Mouse (Mus musculus): ENCODE measurements around the gene Bzw2. TPM values are rescaled to one million over a fixed set of nuclear protein-coding genes. Genes with fewer than 3 reads are reported as not detected.

The Bzw2 gene
- total RNA-seq, 2 experiments from 2014 or later = 107 to 130 TPM

DNA sequence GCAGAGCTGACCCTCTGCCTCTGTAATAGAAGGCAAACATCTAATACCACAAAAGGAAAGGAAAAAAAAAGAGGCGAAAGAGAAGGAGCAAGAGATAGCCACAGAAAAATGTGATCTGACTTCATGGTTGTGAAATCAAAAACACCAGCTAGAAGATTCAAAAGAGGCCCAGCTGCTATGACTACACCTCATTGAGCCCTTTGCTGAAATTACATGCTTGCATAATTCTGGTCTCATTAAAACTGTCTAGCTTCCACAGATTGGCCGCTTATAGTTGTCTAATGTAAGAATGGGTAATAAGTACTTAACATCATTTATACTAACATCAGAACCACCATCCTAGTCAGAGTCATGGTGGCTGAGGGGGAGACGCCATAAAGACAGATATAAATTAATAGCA is 25.2 kb downstream of the Bzw2 start:
- no peak overlapping the region for H3K4me3 ChIP-seq
- intact Hi-C loops (cut with DNase I) = no loop called here
- DNase-seq = no peak
- TF ChIP-seq CTCF (IDR thresholded peaks at IDR 0.05) = no peak
- peak overlapping the region; percentile 57; the same call in 1 of the 2 replicates for H3K27ac ChIP-seq

DNA sequence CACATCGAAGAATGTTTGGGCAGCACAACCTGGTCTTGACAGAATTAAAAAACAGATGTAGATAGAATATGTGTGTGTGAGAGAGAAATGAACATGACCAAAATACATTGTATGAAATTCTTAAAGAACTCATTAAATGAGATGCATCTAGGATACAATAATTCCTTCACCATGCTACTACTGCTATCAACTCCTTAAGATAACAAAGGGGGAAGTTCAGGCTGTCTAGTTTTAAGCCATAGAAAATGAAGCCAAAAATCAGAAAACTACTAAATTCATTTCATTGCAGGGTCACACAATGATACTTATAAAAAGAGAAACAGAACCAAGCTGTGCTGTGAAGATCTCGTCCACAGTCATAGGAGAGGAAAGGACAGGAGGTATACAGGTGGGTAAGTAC is 25.6 kb downstream of the Bzw2 start:
- Histone ChIP-seq H3K27ac (no peak overlapping the region), H3K4me3 (no peak overlapping the region)
- no peak for TF ChIP-seq CTCF (IDR thresholded peaks at IDR 0.05)
- intact Hi-C loops (cut with DNase I) = no loop called here
- DNase-seq = no peak

DNA sequence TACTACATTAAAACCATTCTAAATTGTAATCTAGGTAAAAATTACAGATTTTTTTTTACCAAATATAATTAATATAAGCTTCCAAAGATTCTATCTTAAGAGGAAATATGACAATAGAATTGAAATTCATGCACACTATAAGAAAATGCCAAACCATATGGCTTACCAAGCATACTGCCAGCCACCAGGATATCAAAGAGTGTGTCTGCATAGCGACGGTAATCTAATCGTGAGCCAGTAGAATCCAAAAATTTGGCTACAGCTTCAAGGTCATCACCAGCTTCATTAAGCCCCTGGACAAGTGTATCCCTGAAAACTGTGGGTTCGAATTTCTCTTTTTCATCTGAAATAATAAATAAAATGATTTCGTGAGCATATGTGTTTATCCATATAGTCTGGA is 28.1 kb downstream of the Bzw2 start:
- intact Hi-C loops (cut with DNase I) = no loop called here
- Histone ChIP-seq H3K27ac (no peak overlapping the region), H3K4me3 (no peak overlapping the region)
- TF ChIP-seq CTCF (IDR thresholded peaks at IDR 0.05) = no peak
- DNase-seq = no peak

- TF ChIP-seq CTCF (IDR thresholded peaks at IDR 0.05) = no peak
- H3K27ac ChIP-seq = no peak overlapping the region
- intact Hi-C loops (cut with DNase I) = no loop called here
- DNase-seq = no peak
- H3K4me3 ChIP-seq = no peak overlapping the region
Measured at GRCm38 (mm10) chr12:36126049-36126448, 31.8 kb downstream of the Bzw2 start.

GRCm38 (mm10) chr12:36119244-36119643 is 38.6 kb downstream of the Bzw2 start:
- no peak for TF ChIP-seq CTCF (IDR thresholded peaks at IDR 0.05)
- DNase-seq = no peak
- intact Hi-C loops (cut with DNase I) = no loop called here
- H3K4me3 ChIP-seq = no peak overlapping the region
- no peak overlapping the region for H3K27ac ChIP-seq

- Histone ChIP-seq H3K27ac (no peak overlapping the region), H3K4me3 (no peak overlapping the region)
- TF ChIP-seq CTCF (IDR thresholded peaks at IDR 0.05) = no peak
- intact Hi-C loops (cut with DNase I) = no loop called here
- no peak for DNase-seq
Measured at GRCm38 (mm10) chr12:36117161-36117560, 40.7 kb downstream of the Bzw2 start.

- no peak for TF ChIP-seq CTCF (IDR thresholded peaks at IDR 0.05)
- DNase-seq = no peak
- H3K27ac ChIP-seq = no peak overlapping the region
- no peak overlapping the region for H3K4me3 ChIP-seq
- intact Hi-C loops (cut with DNase I) = no loop called here
Measured at GRCm38 (mm10) chr12:36112081-36112480, 45.8 kb downstream of the Bzw2 start.

GRCm38 (mm10) chr12:36111110-36111509 is 46.8 kb downstream of the Bzw2 start:
- intact Hi-C loops (cut with DNase I) = no loop called here
- Histone ChIP-seq H3K4me3 (no peak overlapping the region), H3K27ac (no peak overlapping the region)
- TF ChIP-seq CTCF (IDR thresholded peaks at IDR 0.05) = no peak
- DNase-seq = no peak

- no peak overlapping the region for H3K4me3 ChIP-seq
- H3K27ac ChIP-seq = no peak overlapping the region
- no peak for DNase-seq
- no peak for TF ChIP-seq CTCF (IDR thresholded peaks at IDR 0.05)
- intact Hi-C loops (cut with DNase I) = no loop called here
Measured at GRCm38 (mm10) chr12:36110457-36110856, 47.4 kb downstream of the Bzw2 start.

- intact Hi-C loops (cut with DNase I) = loop anchor here (5.0 kb wide), 1 partner anchor 211 kb away; no protein-coding TSS in a partner anchor
- Histone ChIP-seq H3K4me3 (no peak overlapping the region), H3K27ac (no peak overlapping the region)
- TF ChIP-seq CTCF (IDR thresholded peaks at IDR 0.05) = peak; percentile 32
- DNase-seq = no peak
Measured at GRCm38 (mm10) chr12:36108442-36108841, 49.4 kb downstream of the Bzw2 start.

- no peak overlapping the region for H3K4me3 ChIP-seq
- no peak for DNase-seq
- no peak overlapping the region for H3K27ac ChIP-seq
- intact Hi-C loops (cut with DNase I) = no loop called here
- TF ChIP-seq CTCF (IDR thresholded peaks at IDR 0.05) = no peak
Measured at GRCm38 (mm10) chr12:36103592-36103910, 54.3 kb downstream of the Bzw2 start.

- TF ChIP-seq CTCF (IDR thresholded peaks at IDR 0.05) = no peak
- intact Hi-C loops (cut with DNase I) = no loop called here
- DNase-seq = no peak
- Histone ChIP-seq H3K27ac (no peak overlapping the region), H3K4me3 (no peak overlapping the region)
Measured at GRCm38 (mm10) chr12:36102733-36103591, 54.9 kb downstream of the Bzw2 start.

GRCm38 (mm10) chr12:36095371-36095880 is 62.5 kb downstream of the Bzw2 start:
- no peak for DNase-seq
- intact Hi-C loops (cut with DNase I) = no loop called here
- H3K27ac ChIP-seq = no peak overlapping the region
- TF ChIP-seq CTCF (IDR thresholded peaks at IDR 0.05) = no peak
- no peak overlapping the region for H3K4me3 ChIP-seq

Measured in gastrocnemius, adult 2 months (tissue).